Mouse (Mus musculus): ENCODE measurements at regions not wholly inside any gene's neighbourhood (a gene's known extent, or its start where the extent isn't known, plus 50 kb on each side); places are given as distances from the start of the nearest gene placed in this dataset.

DNA sequence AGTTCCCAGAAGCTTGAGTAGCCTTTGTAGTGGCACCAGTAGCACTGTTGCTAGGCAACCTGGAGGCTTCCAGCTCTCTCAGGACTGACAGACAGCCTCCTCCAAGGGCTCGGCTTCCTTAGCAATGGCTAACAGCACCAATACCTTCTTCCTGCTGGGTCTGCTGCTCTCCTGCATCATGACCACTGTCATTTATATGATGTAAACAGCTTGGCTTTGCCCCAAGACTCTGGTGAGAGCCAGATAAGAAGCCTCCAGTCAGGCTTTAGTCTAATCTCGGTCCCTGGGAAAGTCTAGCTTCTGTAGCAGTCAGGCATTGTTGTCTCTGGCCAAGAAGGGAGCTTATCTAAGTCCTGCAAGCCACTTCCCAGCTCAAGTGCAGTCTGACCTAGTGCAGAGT lies 163.1 kb upstream of the Map1b start:
- no peak for TF ChIP-seq CTCF (IDR thresholded peaks at IDR 0.05; ENCODE audit: extremely low read depth, insufficient read depth, low read length)
- TF ChIP-seq POLR2A (IDR thresholded peaks at IDR 0.05; ENCODE audit: extremely low read depth, insufficient read depth, low read length) = no peak

Data from cortical plate, adult 2 months (tissue).